Mouse (Mus musculus) megakaryocyte progenitor cell, adult 5-6 weeks (primary cell): ENCODE measurements at regions not wholly inside any gene's neighbourhood (a gene's known extent, or its start where the extent isn't known, plus 50 kb on each side); places are given as distances from the start of the nearest gene placed in this dataset.
"Not testable (repeated sequence)": the region's sequence is repeated elsewhere in the genome, so short reads cannot be mapped to it uniquely, and the experiment has no call there.

ENCODE experiments used
- ATAC-seq: replicated peaks from 2 replicates; pipeline ENCODE4 v1.8.0; 2016; ENCODE audit warnings: mild to moderate bottlenecking, moderate TSS enrichment, inconsistent platforms; ENCODE audit not compliant: poor library complexity

GRCm38 (mm10) chr10:117465058-117465660, 85.3 kb upstream of the Cpsf6 start:
- no peak for ATAC-seq

DNA sequence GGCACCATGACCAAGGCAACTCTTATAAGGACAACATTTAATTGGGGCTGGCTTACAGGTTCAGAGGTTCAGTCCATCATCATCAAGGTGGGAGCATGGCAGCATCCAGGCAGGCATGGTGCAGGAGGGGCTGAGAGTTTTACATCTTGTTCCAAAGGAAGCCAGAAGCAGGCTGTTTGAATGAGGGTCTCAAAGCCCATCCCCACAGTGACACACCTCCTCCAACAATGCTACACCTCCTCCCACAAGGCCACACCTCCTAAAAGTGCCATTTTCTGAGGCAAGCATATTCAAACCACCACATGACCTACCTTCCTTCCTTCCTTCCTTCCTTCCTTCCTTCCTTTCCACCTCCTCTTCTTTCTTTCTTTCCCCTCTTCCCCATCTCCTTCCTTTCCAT, 84.5 kb upstream of the Cpsf6 start:
- not testable (repeated sequence) for ATAC-seq

DNA sequence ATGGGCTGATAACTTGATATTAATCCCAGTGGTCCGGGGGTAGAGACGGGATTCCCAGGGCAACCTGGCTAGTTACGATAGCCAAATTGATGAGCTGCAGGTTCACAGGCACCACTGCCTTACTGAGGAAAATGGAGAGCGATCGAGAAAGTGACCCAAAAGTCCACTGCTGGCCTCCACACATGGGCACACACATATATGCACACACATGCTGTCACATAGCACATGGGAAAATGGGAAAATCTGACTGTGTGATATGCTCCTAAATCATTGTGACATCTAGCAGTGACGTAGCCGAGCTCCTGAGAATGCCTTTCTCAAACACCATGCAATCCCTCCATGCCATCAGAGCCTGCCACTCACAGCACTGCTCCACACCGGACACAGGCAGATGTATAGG, 83.8 kb upstream of the Cpsf6 start:
- no peak for ATAC-seq

DNA sequence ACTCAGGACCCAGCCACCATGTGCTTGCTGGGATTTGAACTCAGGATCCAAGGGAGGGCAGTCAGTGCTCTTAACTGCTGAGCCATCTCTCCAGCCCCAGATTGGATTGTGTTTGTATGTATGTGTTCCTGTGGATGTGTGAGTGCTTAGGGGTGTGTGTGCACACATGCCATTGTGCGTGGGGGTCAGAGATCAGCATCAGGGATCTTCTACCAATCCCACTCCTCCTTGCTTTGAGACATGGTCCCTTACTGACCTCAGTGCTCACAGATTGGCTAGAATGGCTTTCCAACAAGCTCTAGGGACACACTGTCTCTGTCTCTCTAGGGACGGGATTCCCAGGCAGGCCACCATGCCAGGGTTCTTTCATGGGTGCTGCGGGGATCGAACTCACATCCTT, 83.1 kb upstream of the Cpsf6 start:
- no peak for ATAC-seq

DNA sequence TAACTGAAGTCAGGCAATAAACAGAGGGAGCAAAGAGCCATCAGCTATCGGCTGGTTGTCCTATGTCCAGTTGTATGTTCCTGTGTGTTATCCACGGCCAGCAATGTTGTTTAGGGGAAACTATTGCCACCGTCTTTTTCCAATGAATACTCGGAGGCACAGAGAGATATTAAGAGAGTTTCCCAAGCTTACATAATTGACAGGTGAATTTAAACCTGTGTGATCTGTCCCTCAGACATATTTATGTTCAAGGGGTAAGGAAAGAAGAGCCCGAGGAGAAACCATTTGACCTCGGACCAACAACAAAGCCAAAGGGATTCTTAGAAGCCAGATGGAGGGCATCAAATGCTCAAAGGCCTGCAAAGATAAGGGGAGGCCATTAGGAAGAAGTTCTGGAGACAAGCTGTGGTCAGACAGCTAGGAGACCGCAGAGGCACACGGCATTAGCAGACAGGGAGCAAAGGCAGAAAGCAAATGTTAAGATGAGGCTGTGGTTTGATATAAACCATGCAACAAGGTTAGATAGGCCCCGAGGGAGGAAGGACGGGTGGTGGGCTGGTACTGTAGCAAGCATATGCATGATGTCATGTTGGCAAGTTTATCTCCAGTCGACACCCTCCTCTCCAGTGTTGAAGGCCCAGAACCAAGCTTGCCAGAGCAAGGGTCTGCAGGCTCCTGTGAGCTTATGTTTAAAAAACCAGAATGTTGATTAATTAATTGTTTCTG, 82.1 kb upstream of the Cpsf6 start:
- ATAC-seq: peak; percentile 88

DNA sequence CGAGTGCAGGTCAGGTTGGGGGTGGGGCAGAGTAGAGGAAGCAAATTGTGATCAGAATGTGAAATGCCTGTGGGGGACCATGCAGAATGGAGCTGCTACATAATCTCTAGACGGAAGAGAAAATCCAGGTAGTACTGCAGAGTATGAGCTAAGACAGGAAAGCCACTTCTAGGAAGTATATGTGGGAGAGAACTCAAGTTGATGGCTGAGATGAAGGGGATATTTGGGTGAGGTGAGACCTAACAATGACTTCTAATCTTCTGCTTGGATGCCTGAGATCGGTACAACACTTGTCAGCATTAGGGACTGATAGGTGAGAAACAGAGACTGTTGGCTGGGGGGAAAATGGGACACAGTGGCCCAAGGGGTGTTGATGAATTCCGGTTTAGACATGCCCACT, 81.4 kb upstream of the Cpsf6 start:
- ATAC-seq: no peak

DNA sequence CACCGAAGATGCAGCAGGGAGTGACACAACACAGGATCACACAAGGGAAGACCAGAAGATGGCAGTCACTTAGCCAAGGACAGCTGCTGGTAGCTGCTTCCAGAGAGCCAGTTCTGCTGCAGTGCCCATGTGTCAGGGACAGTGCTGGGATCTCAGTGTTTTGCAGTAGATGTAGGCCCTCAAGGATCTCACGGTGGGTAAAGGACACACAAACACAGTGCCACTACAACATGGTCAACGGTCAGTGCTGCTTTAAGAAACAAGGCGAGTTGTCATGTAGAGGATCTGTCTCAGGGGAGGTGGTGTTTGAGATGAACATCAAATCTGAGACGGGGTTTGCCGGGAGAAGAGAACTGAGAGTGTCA, 80.5 kb upstream of the Cpsf6 start:
- no peak for ATAC-seq

GRCm38 (mm10) chr10:117459651-117460365, 80.0 kb upstream of the Cpsf6 start:
- ATAC-seq: no peak

DNA sequence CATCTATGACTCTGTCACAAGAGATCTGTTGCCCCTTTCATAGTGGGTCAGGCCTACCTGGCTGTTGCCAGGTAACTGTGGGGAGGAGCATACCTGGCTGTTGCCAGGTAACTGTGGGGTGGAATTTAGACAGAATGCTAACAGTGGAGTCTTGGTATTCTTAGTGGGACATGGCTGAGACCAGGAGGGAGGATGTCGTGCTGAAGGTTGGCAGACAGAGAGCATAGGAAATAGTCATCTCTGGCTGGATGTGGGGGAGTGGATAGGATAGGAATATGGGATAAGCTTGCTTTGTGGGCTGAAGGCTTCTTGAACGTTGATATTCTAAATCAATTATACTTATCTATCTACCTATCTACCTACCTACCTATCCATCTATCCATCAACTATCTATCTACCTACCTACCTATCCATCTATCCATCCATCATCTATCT, 79.2 kb upstream of the Cpsf6 start:
- ATAC-seq: no peak

DNA sequence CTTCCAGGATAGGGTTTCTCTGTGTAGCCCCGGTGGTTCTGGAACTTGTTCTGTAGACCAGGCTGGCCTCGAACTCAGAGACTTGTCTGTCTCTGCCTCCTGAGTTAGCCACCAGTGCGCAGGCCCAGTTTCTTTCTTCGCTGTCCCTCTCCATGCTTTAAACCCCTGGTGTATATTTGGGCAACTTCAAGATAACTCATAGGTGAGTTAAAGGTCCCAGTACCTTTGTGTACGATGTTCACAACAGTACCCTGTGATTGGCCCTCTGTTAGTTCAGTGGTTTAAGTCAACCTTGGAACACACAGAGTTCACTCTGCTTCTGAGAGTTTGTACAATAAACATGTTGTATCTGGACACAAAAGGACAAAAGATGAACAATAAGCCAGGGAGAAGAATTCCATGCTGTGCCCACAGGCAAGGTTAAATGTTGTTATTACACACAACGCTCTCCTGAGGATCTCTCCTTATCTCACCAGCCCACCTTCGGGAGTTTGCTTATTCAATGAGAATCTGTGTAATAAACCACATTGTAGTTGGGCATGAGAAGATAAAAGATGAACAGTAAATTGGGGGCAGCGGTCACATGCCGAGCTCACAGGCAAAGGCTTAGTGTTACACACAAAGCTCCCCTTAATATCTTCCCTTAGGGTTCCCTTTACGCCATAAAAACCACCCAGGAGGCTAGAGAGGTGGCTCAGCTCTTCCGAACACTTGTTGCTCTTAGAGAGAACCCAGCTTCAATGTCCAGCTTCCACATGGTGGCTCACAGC, 78.6 kb upstream of the Cpsf6 start:
- ATAC-seq: peak; percentile 43

GRCm38 (mm10) chr10:117457701-117457950, 77.8 kb upstream of the Cpsf6 start:
- ATAC-seq: no peak

GRCm38 (mm10) chr10:117456904-117457700, 77.3 kb upstream of the Cpsf6 start:
- ATAC-seq: no peak

- no peak for ATAC-seq
Measured at GRCm38 (mm10) chr10:117456427-117456826, 76.6 kb upstream of the Cpsf6 start.

- peak; percentile 69 for ATAC-seq
Measured at GRCm38 (mm10) chr10:117455595-117456302, 75.9 kb upstream of the Cpsf6 start.

GRCm38 (mm10) chr10:117454711-117455591, 75.1 kb upstream of the Cpsf6 start:
- no peak for ATAC-seq

GRCm38 (mm10) chr10:117454171-117454500, 74.3 kb upstream of the Cpsf6 start:
- ATAC-seq: no peak

- no peak for ATAC-seq
Measured at GRCm38 (mm10) chr10:117453406-117454170, 73.8 kb upstream of the Cpsf6 start.

- peak; percentile 77 for ATAC-seq
Measured at GRCm38 (mm10) chr10:117452190-117452950, 72.6 kb upstream of the Cpsf6 start.
